Mouse (Mus musculus): ENCODE measurements around the gene Plekha5.

- TF ChIP-seq CTCF (IDR thresholded peaks at IDR 0.05; ENCODE audit: insufficient read depth, low read depth, low read length) (no peak), POLR2A (IDR thresholded peaks at IDR 0.05; ENCODE audit: insufficient read depth, low read depth, low read length) (no peak)
Observed at GRCm38 (mm10) chr6:140486685-140487084, 62.8 kb downstream of the Plekha5 start.

All from olfactory bulb, adult 2 months (tissue).